Mouse (Mus musculus): ENCODE measurements around the gene Ltbp1. TPM values are rescaled to one million over a fixed set of nuclear protein-coding genes. Genes with fewer than 3 reads are reported as not detected.

The Ltbp1 gene
- total and polyA plus RNA-seq, 3 experiments = 0.01 to 0.04 TPM; not detected in 1

GRCm38 (mm10) chr17:75082449-75082848, 77.1 kb downstream of the Ltbp1 start:
- TF ChIP-seq POLR2AphosphoS2 (IDR thresholded peaks at IDR 0.05; ENCODE audit: low read length) (no peak), GABPA (IDR thresholded peaks at IDR 0.05; ENCODE audit: low read depth, low read length) (no peak), TCF12 (IDR thresholded peaks at IDR 0.05; ENCODE audit: low read depth, low read length) (no peak), SMC3 (IDR thresholded peaks at IDR 0.05; ENCODE audit: low read depth, low read length) (no peak), MXI1 (IDR thresholded peaks at IDR 0.05; ENCODE audit: low read depth, low read length) (no peak)
- H3K27ac ChIP-seq (ENCODE audit: control insufficient read depth, low read depth, low read length) = no peak overlapping the region
- no peak for DNase-seq (ENCODE audit: low read depth, low spot score)
- H3K9me3 ChIP-seq (replicated peaks; ENCODE audit: insufficient read depth, low read length) = no peaks in the 10 kb centered on the region
- H3K9ac ChIP-seq (ENCODE audit: control insufficient read depth, low read depth, low read length, poor library complexity, severe bottlenecking) = no peak overlapping the region
- no peak overlapping the region for H3K4me3 ChIP-seq (ENCODE audit: control insufficient read depth in 1 of 2, insufficient read depth in 1 of 2, low read depth in 2 of 2, low read length in 2 of 2)
- H3K27me3 ChIP-seq (ENCODE audit: control insufficient read depth in 1 of 2, insufficient read depth in 2 of 2, low read length in 2 of 2) = no peaks in the 10 kb centered on the region
- no peaks in the 10 kb centered on the region for H3K79me2 ChIP-seq (ENCODE audit: control insufficient read depth, insufficient read depth, low read length, poor library complexity)
- no peaks in the 10 kb centered on the region for H3K36me3 ChIP-seq (ENCODE audit: control insufficient read depth in 1 of 2, insufficient read depth in 2 of 2, low read length in 2 of 2)
- no peaks in the 10 kb centered on the region for H3K4me1 ChIP-seq (ENCODE audit: control insufficient read depth in 1 of 2, insufficient read depth in 2 of 2, low read length in 2 of 2)

- H3K36me3 ChIP-seq (ENCODE audit: control insufficient read depth in 1 of 2, insufficient read depth in 2 of 2, low read length in 2 of 2) = no peaks in the 10 kb centered on the region
- peak; percentile 38 for DNase-seq (ENCODE audit: low read depth, low spot score)
- no peak overlapping the region for H3K9ac ChIP-seq (ENCODE audit: control insufficient read depth, low read depth, low read length, poor library complexity, severe bottlenecking)
- H3K27ac ChIP-seq (ENCODE audit: control insufficient read depth, low read depth, low read length) = no peak overlapping the region
- no peak for TF ChIP-seq POLR2A (IDR thresholded peaks at IDR 0.05; ENCODE audit: control insufficient read depth in 1 of 2, insufficient read depth in 1 of 2, low read depth in 1 of 2, low read length in 2 of 2, poor library complexity in 1 of 2)
- TF ChIP-seq CTCF (IDR thresholded peaks at IDR 0.05 in 2 of 3, conservative IDR thresholded peaks at IDR 0.05 in 1 of 3; ENCODE audit: control insufficient read depth in 1 of 3, insufficient read depth in 1 of 3, low read depth in 2 of 3, low read length in 3 of 3, poor library complexity in 1 of 3, severe bottlenecking in 1 of 3) = peak; percentile 27 to 71 (median 31)
- peak; percentile 56 for TF ChIP-seq ZC3H11A (IDR thresholded peaks at IDR 0.05; ENCODE audit: low read depth, low read length)
- no peak for TF ChIP-seq USF1 (IDR thresholded peaks at IDR 0.05; ENCODE audit: low read depth, low read length)
- no peak for TF ChIP-seq ZKSCAN1 (IDR thresholded peaks at IDR 0.05; ENCODE audit: low read depth, low read length)
- no peak for TF ChIP-seq MYB (IDR thresholded peaks at IDR 0.05; ENCODE audit: low read depth, low read length)
- no peak for TF ChIP-seq ZMIZ1 (IDR thresholded peaks at IDR 0.05; ENCODE audit: low read depth, low read length)
- no peak for TF ChIP-seq USF2 (IDR thresholded peaks at IDR 0.05; ENCODE audit: borderline replicate concordance in 1 of 2, insufficient read depth in 1 of 2, low read depth in 1 of 2, low read length in 2 of 2)
- TF ChIP-seq BHLHE40 (IDR thresholded peaks at IDR 0.05; ENCODE audit: borderline replicate concordance, low read depth, low read length) = no peak
- no peak for TF ChIP-seq ELF1 (IDR thresholded peaks at IDR 0.05; ENCODE audit: low read depth, low read length)
- peak; percentile 73 for TF ChIP-seq RAD21 (IDR thresholded peaks at IDR 0.05; ENCODE audit: low read depth, low read length)
- TF ChIP-seq SMC3 (IDR thresholded peaks at IDR 0.05; ENCODE audit: low read depth, low read length) = peak; percentile 58
- no peaks in the 10 kb centered on the region for H3K9me3 ChIP-seq (replicated peaks; ENCODE audit: insufficient read depth, low read length)
- H3K79me2 ChIP-seq (ENCODE audit: control insufficient read depth, insufficient read depth, low read length, poor library complexity) = no peaks in the 10 kb centered on the region
- H3K4me3 ChIP-seq (ENCODE audit: control insufficient read depth in 1 of 2, insufficient read depth in 1 of 2, low read depth in 2 of 2, low read length in 2 of 2) = no peak overlapping the region
- no peaks in the 10 kb centered on the region for H3K4me1 ChIP-seq (ENCODE audit: control insufficient read depth in 1 of 2, insufficient read depth in 2 of 2, low read length in 2 of 2)
- peaks cover 0 to 2% of the 10 kb centered on the region in 2 experiments; a peak in 3 of 4 replicates for H3K27me3 ChIP-seq (ENCODE audit: control insufficient read depth in 1 of 2, insufficient read depth in 2 of 2, low read length in 2 of 2)
These were observed 82.1 kb downstream of the Ltbp1 start for GRCm38 (mm10) chr17:75087296-75087941.

All from MEL (cell line).